Mouse (Mus musculus): ENCODE measurements at regions not wholly inside any gene's neighbourhood (a gene's known extent, or its start where the extent isn't known, plus 50 kb on each side); places are given as distances from the start of the nearest gene placed in this dataset.
"Not testable (repeated sequence)": the region's sequence is repeated elsewhere in the genome, so short reads cannot be mapped to it uniquely, and the experiment has no call there.

- TF ChIP-seq CTCF (IDR thresholded peaks at IDR 0.05 in 2 of 3, conservative IDR thresholded peaks at IDR 0.05 in 1 of 3; ENCODE audit: control insufficient read depth in 1 of 3, insufficient read depth in 1 of 3, low read depth in 2 of 3, low read length in 3 of 3, poor library complexity in 1 of 3, severe bottlenecking in 1 of 3); ETS1 (IDR thresholded peaks at IDR 0.05; ENCODE audit: low read depth, low read length); CHD2 (IDR thresholded peaks at IDR 0.05; ENCODE audit: low read length); POLR2A (IDR thresholded peaks at IDR 0.05; ENCODE audit: control insufficient read depth in 1 of 2, insufficient read depth in 1 of 2, low read depth in 1 of 2, low read length in 2 of 2, poor library complexity in 1 of 2); MAZ (IDR thresholded peaks at IDR 0.05; ENCODE audit: low read depth, low read length); MYB (IDR thresholded peaks at IDR 0.05; ENCODE audit: low read depth, low read length); E2F4 (IDR thresholded peaks at IDR 0.05; ENCODE audit: borderline replicate concordance, low read depth, low read length): not testable (repeated sequence)
These were observed 95.8 kb upstream of the Vmn1r2 start for GRCm38 (mm10) chr4:3071326-3071725.

All from MEL (cell line).